Mouse (Mus musculus) hindbrain, embryonic 11.5 days (tissue): Measurements from ENCODE around the gene Cd207. TPM values are rescaled to one million over a fixed set of nuclear protein-coding genes. Genes with fewer than 3 reads are reported as not detected.
A peak's percentile ranks its signal among the peaks of the same experiment; 100 is the strongest.

ENCODE experiments used
- ATAC-seq: fragments of 200-750 bp; cut with Nextera tagmentation; 2 replicates; pipeline ENCODE4 v1.8.0; 2017; ENCODE audit warnings: mild to moderate bottlenecking, moderate TSS enrichment, moderate library complexity; ENCODE audit not compliant: low FRiP score
- DNase-seq: peaks from one replicate; pipeline ENCODE4 v3.0.0-alpha.2; 2015; ENCODE audit warnings: low spot score
- H3K27ac ChIP-seq: fragments of 300-500 bp; sonication (generic); 2 replicates; pipeline ENCODE4 v1.5.1; 2014; ENCODE audit warnings: mild to moderate bottlenecking, low read depth, low read length
- H3K27me3 ChIP-seq: fragments of 300-500 bp; sonication (generic); 2 replicates; pipeline ENCODE4 v1.6.1; 2014; ENCODE audit warnings: mild to moderate bottlenecking, low read length, moderate library complexity, mixed read lengths; ENCODE audit not compliant: control insufficient read depth, insufficient read depth
- H3K36me3 ChIP-seq: fragments of 300-500 bp; sonication (generic); 2 replicates; pipeline ENCODE4 v1.6.1; 2014; ENCODE audit warnings: mild to moderate bottlenecking, low read length, moderate library complexity, mixed read lengths; ENCODE audit not compliant: control insufficient read depth, insufficient read depth
- H3K4me1 ChIP-seq: fragments of 300-500 bp; sonication (generic); replicated peaks from 2 replicates; pipeline ENCODE4 v1.6.1; 2014; ENCODE audit warnings: low read length, mixed read lengths; ENCODE audit not compliant: control insufficient read depth, insufficient read depth
- H3K4me2 ChIP-seq: fragments of 300-500 bp; sonication (generic); replicated peaks from 2 replicates; pipeline ENCODE4 v1.6.1; 2014; ENCODE audit warnings: mild to moderate bottlenecking, low read depth, low read length
- H3K4me3 ChIP-seq: fragments of 300-500 bp; sonication (generic); 2 replicates; pipeline ENCODE4 v1.5.1; 2014; ENCODE audit warnings: low read depth, low read length
- H3K9ac ChIP-seq: fragments of 300-500 bp; sonication (generic); 2 replicates; pipeline ENCODE4 v1.6.1; 2014; ENCODE audit warnings: low read depth, low read length
- H3K9me3 ChIP-seq: fragments of 300-500 bp; sonication (generic); 2 replicates; pipeline ENCODE4 v1.6.1; 2016; ENCODE audit warnings: low read length; ENCODE audit not compliant: control insufficient read depth
- whole genome bisulfite sequencing: fragments of 180-500 bp; shearing (Covaris S2); extraction: QIAGEN DNeasy Blood & Tissue Kit; methylation state at CpG from one replicate; pipeline ENCODE4 v1.1.7; 2014; 5-methylcytosine and 5-hydroxymethylcytosine counted together
- polyA plus RNA-seq: library from polyadenylated mRNA; unstranded; fragments of >200 nt; fragmentation: Nextera tagmentation; extraction: Ambion mirVana; gene quantifications from 2 replicates; pipeline ENCODE4 v1.2.1, GENCODE M21; 2014

Gene Cd207
- polyA plus RNA-seq, 1 experiment from 2014 or later = not detected

GRCm38 (mm10) chr6:83711067-83711675 lies 33.5 kb upstream of the Cd207 start, which contains the start of gene Vax2:
Gene Vax2, plus strand, starts transcription at chr6:83711264.
- under 1% methylated on average over 45 of the region's 46 CpGs for WGBS
- no peaks in the 10 kb centered on the region for H3K9me3 ChIP-seq
- H3K27me3 ChIP-seq = peaks cover 95% of the 10 kb centered on the region
- no peaks in the 10 kb centered on the region for H3K36me3 ChIP-seq
- peaks cover 10% of the 10 kb centered on the region for H3K4me1 ChIP-seq
- H3K4me2 ChIP-seq = peak within 1 kb of the TSS; percentile 74
- peak; percentile 83 for DNase-seq
- H3K9ac ChIP-seq = peak within 1 kb of the TSS; percentile 34
- H3K4me3 ChIP-seq = peak within 1 kb of the TSS; percentile 39
- H3K27ac ChIP-seq = no peak within 1 kb of the TSS
- ATAC-seq = peak; percentile 91

- peak overlapping the region; percentile 74 for H3K4me2 ChIP-seq
- H3K9ac ChIP-seq = no peak overlapping the region; the same call in 1 of the 2 replicates
- DNase-seq (no peak), ATAC-seq (peak; percentile 76; the same call in 1 of the 2 replicates)
- H3K27ac ChIP-seq = no peak overlapping the region
- peaks cover 96% of the 10 kb centered on the region for H3K27me3 ChIP-seq
- under 1% methylated on average over 32 of the region's 32 CpGs for WGBS
- peak overlapping the region; percentile 39 for H3K4me3 ChIP-seq
- no peaks in the 10 kb centered on the region for H3K36me3 ChIP-seq
- H3K9me3 ChIP-seq = no peaks in the 10 kb centered on the region
- H3K4me1 ChIP-seq = peaks cover 10% of the 10 kb centered on the region
These were observed 32.9 kb upstream of the Cd207 start for GRCm38 (mm10) chr6:83710361-83711066.

- Histone ChIP-seq H3K4me3 (no peak overlapping the region), H3K9me3 (no peaks in the 10 kb centered on the region), H3K4me2 (no peak overlapping the region), H3K27ac (no peak overlapping the region), H3K36me3 (no peaks in the 10 kb centered on the region), H3K4me1 (peaks cover 10% of the 10 kb centered on the region), H3K27me3 (peaks cover 99% of the 10 kb centered on the region), H3K9ac (no peak overlapping the region)
- DNase-seq (peak; percentile 7), ATAC-seq (no peak)
- 3% methylated on average over 6 of the region's 6 CpGs for WGBS
These were observed 30.3 kb upstream of the Cd207 start for GRCm38 (mm10) chr6:83707738-83708510.

- WGBS = 16% methylated on average over 5 of the region's 5 CpGs
- H3K27me3 ChIP-seq = peaks cover 92% of the 10 kb centered on the region
- 0 out of 2 replicates have a peak, but pooled peaks cover 2% of the 10 kb centered on the region for H3K4me1 ChIP-seq
- H3K27ac ChIP-seq = no peak overlapping the region
- H3K9ac ChIP-seq = no peak overlapping the region
- DNase-seq (no peak), ATAC-seq (no peak)
- H3K36me3 ChIP-seq = no peaks in the 10 kb centered on the region
- no peak overlapping the region for H3K4me3 ChIP-seq
- no peak overlapping the region for H3K4me2 ChIP-seq
- H3K9me3 ChIP-seq = no peaks in the 10 kb centered on the region
These were observed 27.0 kb upstream of the Cd207 start for GRCm38 (mm10) chr6:83704701-83705100.

- DNase-seq (peak; percentile 50), ATAC-seq (no peak)
- H3K27ac ChIP-seq = no peak overlapping the region
- H3K36me3 ChIP-seq = no peaks in the 10 kb centered on the region
- H3K4me1 ChIP-seq = 0 out of 2 replicates have a peak, but pooled peaks cover 2% of the 10 kb centered on the region
- H3K9me3 ChIP-seq = no peaks in the 10 kb centered on the region
- 14% methylated on average over 1 of the region's 1 CpGs for WGBS
- no peak overlapping the region for H3K9ac ChIP-seq
- no peak overlapping the region for H3K4me2 ChIP-seq
- H3K4me3 ChIP-seq = no peak overlapping the region
- peaks cover 92% of the 10 kb centered on the region for H3K27me3 ChIP-seq
These were observed 26.6 kb upstream of the Cd207 start for GRCm38 (mm10) chr6:83704294-83704693.

- H3K9ac ChIP-seq = no peak overlapping the region
- no peaks in the 10 kb centered on the region for H3K36me3 ChIP-seq
- DNase-seq (peak; percentile 60), ATAC-seq (no peak)
- H3K27me3 ChIP-seq = peaks cover 92% of the 10 kb centered on the region
- H3K4me3 ChIP-seq = no peak overlapping the region
- H3K9me3 ChIP-seq = no peaks in the 10 kb centered on the region
- WGBS = 2% methylated on average over 10 of the region's 10 CpGs
- H3K4me2 ChIP-seq = no peak overlapping the region
- no peak overlapping the region for H3K27ac ChIP-seq
- H3K4me1 ChIP-seq = 0 out of 2 replicates have a peak, but pooled peaks cover 2% of the 10 kb centered on the region
These were observed 26.0 kb upstream of the Cd207 start for GRCm38 (mm10) chr6:83703722-83704078.

- no peak overlapping the region for H3K9ac ChIP-seq
- no peaks in the 10 kb centered on the region for H3K36me3 ChIP-seq
- ATAC-seq (no peak), DNase-seq (peak; percentile 61)
- peaks cover 92% of the 10 kb centered on the region for H3K27me3 ChIP-seq
- WGBS = 2% methylated on average over 27 of the region's 27 CpGs
- no peak overlapping the region for H3K4me3 ChIP-seq
- H3K4me1 ChIP-seq = 0 out of 2 replicates have a peak, but pooled peaks cover 2% of the 10 kb centered on the region
- H3K27ac ChIP-seq = no peak overlapping the region
- H3K4me2 ChIP-seq = no peak overlapping the region
- H3K9me3 ChIP-seq = no peaks in the 10 kb centered on the region
These were observed 25.5 kb upstream of the Cd207 start for GRCm38 (mm10) chr6:83703000-83703721.
